In the genomic region with DNA sequence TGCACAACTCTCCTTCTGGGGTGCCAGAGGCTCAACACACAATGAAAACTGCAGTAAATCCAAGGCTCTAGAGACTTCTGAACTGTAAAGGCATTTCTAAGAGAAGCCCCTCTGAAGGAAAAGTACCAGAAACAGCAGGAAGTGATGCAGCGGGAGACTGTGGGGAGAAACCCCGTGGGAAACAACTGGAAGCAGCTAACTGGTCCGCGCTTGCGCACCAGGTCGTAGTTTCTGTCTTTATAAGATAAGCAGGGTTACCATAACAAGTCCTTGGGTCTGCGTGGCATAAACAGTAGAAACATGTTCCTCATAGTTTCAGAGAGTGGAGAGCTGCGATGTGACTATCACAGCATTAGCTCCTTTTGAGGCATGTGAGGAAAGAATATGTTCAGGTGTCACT, we compare ENCODE assay signal across 13 mouse cellular contexts. TPM values are rescaled to one million over a fixed set of nuclear protein-coding genes. Genes with fewer than 3 reads are reported as not detected.
A peak's percentile ranks its signal among the peaks of the same experiment; 100 is the strongest.
DNase-seq lines count a peak whose midpoint lies in the region; ATAC-seq lines count a peak whose summit lies in the region.
"Had no signal": no experiment of that assay in that cellular context is flagged by ENCODE, and none has a peak within 500 bp of the region (broad histone marks: within the 10 kb centered on the region; RNA-seq: fewer than 3 reads in every experiment).

No protein-coding gene starts in this region.

- no peaks in the 10 kb centered on the region for H3K27me3 ChIP-seq in heart, embryonic 11.5 days (ENCODE audit: control insufficient read depth, insufficient read depth, low read length)
- no peaks in the 10 kb centered on the region for H3K27me3 ChIP-seq in liver, embryonic 13.5 days
- H3K27me3 ChIP-seq: forebrain, embryonic 15.5 days; limb, embryonic 13.5 days had no signal

- H3K4me3 ChIP-seq in heart, embryonic 11.5 days (ENCODE audit: low read depth, low read length) = no peak overlapping the region
- H3K4me3 ChIP-seq in liver, embryonic 13.5 days (replicated peaks) = peak overlapping the region; percentile 18; the same call in 1 of the 2 replicates
- H3K4me3 ChIP-seq: embryonic facial prominence, embryonic 10.5 days; forebrain, embryonic 15.5 days; limb, embryonic 13.5 days had no signal

- H3K4me1 ChIP-seq in heart, embryonic 11.5 days (ENCODE audit: control insufficient read depth, insufficient read depth, low read length) = peaks cover 21% of the 10 kb centered on the region
- peaks cover 47% of the 10 kb centered on the region for H3K4me1 ChIP-seq in liver, embryonic 13.5 days (replicated peaks)

- WGBS in heart, embryonic 11.5 days (ENCODE audit: insufficient replicate concordance) = 41% methylated on average over 8 of the region's 8 CpGs
- 23% methylated on average over 8 of the region's 8 CpGs for WGBS in liver, embryonic 13.5 days (ENCODE audit: insufficient replicate concordance)

- ATAC-seq in heart, embryonic 11.5 days (replicated peaks; ENCODE audit: insufficient number of reproducible peaks, low FRiP score, low TSS enrichment) = no peak
- peak; percentile 34; the same call in 1 of the 2 replicates for ATAC-seq in liver, embryonic 13.5 days (ENCODE audit: low read depth)
- ATAC-seq: forebrain, embryonic 15.5 days had no signal

- DNase-seq in heart, adult 18-20 months = peak; percentile 33 to 44
- DNase-seq in thymus, postnatal 0 days (ENCODE audit: low spot score) = peak; percentile 41
- DNase-seq in thymus, postnatal 4 days = no peak
- peak; percentile 38 for DNase-seq in liver, embryonic 13.5 days
- DNase-seq in cerebellum, postnatal 14 days = no peak
- DNase-seq in embryo, embryonic 10.5 days (ENCODE audit: low spot score) = no peak
- DNase-seq in left cerebral cortex, adult 11 months (ENCODE audit: low spot score) = no peak
- DNase-seq: adrenal gland, postnatal 10 days had no signal

- H3K36me3 ChIP-seq in heart, embryonic 11.5 days (ENCODE audit: control insufficient read depth, insufficient read depth, low read length) = no peaks in the 10 kb centered on the region
- no peaks in the 10 kb centered on the region for H3K36me3 ChIP-seq in liver, embryonic 13.5 days
- H3K36me3 ChIP-seq: embryonic facial prominence, embryonic 10.5 days; forebrain, embryonic 15.5 days; limb, embryonic 13.5 days had no signal

- no peak overlapping the region for H3K4me2 ChIP-seq in heart, embryonic 11.5 days
- peak overlapping the region; percentile 47 for H3K4me2 ChIP-seq in liver, embryonic 13.5 days
- H3K4me2 ChIP-seq: forebrain, embryonic 15.5 days; limb, embryonic 13.5 days had no signal

- H3K9ac ChIP-seq in heart, embryonic 11.5 days (ENCODE audit: low read depth, low read length) = no peak overlapping the region
- H3K9ac ChIP-seq in liver, embryonic 13.5 days = 0 out of 2 replicates have a peak overlapping the region, but pooled peaks have one; percentile 33
- H3K9ac ChIP-seq: forebrain, embryonic 15.5 days; limb, embryonic 13.5 days had no signal

- no peaks in the 10 kb centered on the region for H3K9me3 ChIP-seq in heart, embryonic 11.5 days (replicated peaks; ENCODE audit: control insufficient read depth, low read length)
- H3K9me3 ChIP-seq in liver, embryonic 13.5 days (replicated peaks) = no peaks in the 10 kb centered on the region
- H3K9me3 ChIP-seq: embryonic facial prominence, embryonic 10.5 days; forebrain, embryonic 15.5 days; limb, embryonic 13.5 days had no signal

- H3K27ac ChIP-seq in heart, embryonic 11.5 days (ENCODE audit: low read depth, low read length) = no peak overlapping the region
- no peak overlapping the region for H3K27ac ChIP-seq in liver, embryonic 13.5 days
- H3K27ac ChIP-seq: embryonic facial prominence, embryonic 10.5 days; forebrain, embryonic 15.5 days; limb, embryonic 13.5 days; macrophage had no signal

RNA-seq across cellular contexts. Expression of a gene that starts 41.2 kb away (rescaled TPM):
- total RNA-seq in heart, adult 18-20 months (2021) = 1 to 10 TPM; 4.2 to 4.8 TPM
- 22.8 and 25.3 TPM in 2 replicates for polyA plus RNA-seq in heart, embryonic 11.5 days (2014; fragmentation: Nextera tagmentation; extraction: Ambion mirVana)
- 29.6 and 29.9 TPM in 2 replicates for polyA plus RNA-seq in thymus, postnatal 0 days (2015; fragmentation: Nextera tagmentation; extraction: Ambion mirVana)
- polyA plus RNA-seq in liver, embryonic 13.5 days (2015; fragmentation: Nextera tagmentation; extraction: Ambion mirVana) = 16.7 and 17.5 TPM in 2 replicates

Comparison
In these comparisons a context has a peak if more than half of its experiments do, and no peak if none do; other contexts are left out.
1. DNase-seq: peak in heart, adult 18-20 months (2 of 2), thymus, postnatal 0 days (single experiment) and liver, embryonic 13.5 days (single experiment); none in thymus, postnatal 4 days (single experiment), cerebellum, postnatal 14 days (0 of 2), embryo, embryonic 10.5 days (single experiment) and left cerebral cortex, adult 11 months (single experiment).